Mouse (Mus musculus) layer of hippocampus, postnatal 25 days (tissue): Measurements from ENCODE around the gene Mpst. TPM values are rescaled to one million over a fixed set of nuclear protein-coding genes. Genes with fewer than 3 reads are reported as not detected.
A peak's percentile ranks its signal among the peaks of the same experiment; 100 is the strongest.

ENCODE experiments used
- DNase-seq, 2 experiments: peaks; one replicate each; pipeline ENCODE4 v3.0.0; 2022; ENCODE audit warnings: mixed read lengths in 2 of 2, low spot score in 1 of 2; ENCODE audit errors: extremely low spot score in 1 of 2
- total RNA-seq, 2 experiments: library from RNA; stranded (reverse); gene quantifications; 2 replicates each; pipeline ENCODE4 v1.2.3; 2021

Gene Mpst
- total RNA-seq, 2 experiments from 2014 or later = 33.6 to 39.4 TPM

DNA sequence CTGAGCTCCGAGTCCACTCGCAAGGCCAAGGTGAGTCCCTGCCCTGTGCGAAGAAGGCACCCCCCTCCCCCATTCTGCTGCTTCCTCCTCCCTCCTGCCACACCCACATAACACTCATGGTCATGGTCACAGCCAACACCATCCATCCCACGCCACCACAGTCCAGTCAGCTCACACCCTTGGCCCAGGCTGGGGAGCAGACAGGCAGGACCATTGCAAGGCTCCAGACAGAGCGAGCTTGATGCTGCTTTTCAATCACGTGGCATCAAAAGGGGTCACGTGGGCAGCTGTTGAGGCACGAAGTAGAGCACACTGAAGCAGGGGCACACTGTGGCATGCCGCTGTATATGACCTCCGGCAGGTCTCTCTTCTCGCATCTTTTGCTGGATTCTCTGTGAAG, 29.5 kb downstream of the Mpst start:
- no peak for DNase-seq

DNA sequence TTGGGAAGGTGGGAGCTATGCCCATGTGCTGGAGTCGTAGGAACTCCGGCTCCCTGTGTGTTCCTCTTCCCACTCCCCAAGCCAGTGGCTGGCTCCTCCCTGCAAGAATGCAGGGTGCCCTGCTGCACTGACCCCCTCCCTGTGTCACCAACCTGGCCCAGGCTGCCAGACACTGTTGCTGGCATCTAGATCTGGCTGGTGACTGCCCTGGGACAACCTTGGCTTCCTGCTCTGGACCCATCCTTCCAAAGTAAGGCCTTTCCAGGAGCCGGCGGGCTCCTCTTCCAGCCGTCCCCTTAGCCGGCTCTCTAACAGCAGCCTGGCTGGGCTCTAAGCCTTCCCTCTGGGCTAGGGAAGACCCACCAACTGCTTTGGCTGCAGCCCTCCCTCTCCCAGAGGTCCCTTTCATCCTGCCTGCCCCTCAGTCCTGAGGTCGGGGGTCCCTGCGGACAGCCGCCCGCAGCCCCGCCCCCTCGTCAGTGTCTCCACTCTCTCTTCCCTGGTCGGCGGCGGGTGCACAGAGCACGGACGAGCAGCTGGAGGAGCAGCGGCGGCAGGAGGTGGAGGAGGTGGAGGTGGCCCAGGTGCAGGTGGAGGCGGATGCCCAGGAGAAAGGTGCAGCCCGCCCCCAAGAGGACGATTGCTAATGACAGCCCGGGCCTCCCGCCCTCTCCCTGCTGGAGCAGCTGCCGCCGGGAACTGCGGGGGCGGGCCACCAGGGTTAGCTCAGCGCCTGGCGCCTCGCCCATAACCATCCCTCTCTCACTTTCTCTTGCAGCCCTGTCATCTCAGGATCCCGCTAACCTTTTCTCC, 30.4 kb downstream of the Mpst start:
- peak; percentile 80 to 81 for DNase-seq

DNA sequence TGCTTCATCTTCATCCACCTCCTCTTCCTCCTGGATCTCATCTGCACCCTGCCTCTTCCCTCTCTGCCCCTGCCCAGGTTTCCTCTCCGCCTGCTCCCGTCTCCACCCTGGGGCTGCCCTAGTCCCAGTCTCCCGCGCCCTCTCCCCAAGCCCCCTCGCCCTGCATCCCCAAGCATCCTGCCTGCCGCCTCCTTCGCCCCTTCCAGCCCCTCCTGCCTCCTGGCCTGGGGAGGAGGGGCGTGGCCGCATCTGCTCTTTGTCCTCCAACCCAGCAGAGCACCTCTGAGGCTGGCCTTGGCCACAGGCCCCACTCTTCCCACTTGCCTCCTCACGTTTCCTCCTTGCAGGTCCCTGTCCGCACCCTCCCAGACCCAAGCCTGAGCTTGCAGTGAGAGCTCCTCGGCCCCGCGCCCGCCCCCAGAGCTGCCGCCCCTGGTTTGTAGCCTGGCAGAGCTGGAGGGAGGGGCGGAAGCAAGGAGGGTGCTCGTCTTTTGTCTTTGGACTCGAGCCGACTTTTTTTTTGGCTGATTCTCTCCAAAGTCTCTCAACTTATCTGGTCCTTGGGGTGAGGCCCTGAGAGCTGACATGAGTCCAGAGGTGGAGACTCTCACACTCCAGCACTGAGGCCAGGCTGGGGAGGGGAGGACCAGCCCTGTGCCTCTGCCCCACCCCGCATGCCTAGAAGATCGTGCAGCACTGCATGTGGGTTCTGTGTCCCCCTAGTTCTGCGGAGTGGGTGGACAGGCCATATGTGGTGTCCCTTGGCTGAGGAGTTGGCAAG, 31.2 kb downstream of the Mpst start:
- no peak for DNase-seq

DNA sequence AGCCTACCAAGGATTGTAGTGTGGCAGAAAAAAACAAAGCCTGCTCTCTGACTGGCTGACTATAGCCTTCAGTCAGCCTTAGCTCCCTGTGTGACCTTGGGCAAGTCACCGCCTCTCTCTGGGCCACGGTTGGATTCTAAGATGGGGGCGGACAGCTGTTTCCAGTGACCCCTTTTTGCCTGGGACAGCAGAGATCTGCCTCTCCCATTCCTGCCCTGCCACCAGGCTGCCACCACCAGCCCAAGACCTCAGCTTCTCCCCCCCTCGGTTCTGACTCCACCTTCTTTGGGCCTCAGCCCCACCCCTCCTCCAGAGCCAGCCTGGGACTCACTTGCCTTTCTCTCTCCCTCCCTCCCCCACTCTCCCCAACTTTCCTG, 31.8 kb downstream of the Mpst start:
- no peak for DNase-seq

DNA sequence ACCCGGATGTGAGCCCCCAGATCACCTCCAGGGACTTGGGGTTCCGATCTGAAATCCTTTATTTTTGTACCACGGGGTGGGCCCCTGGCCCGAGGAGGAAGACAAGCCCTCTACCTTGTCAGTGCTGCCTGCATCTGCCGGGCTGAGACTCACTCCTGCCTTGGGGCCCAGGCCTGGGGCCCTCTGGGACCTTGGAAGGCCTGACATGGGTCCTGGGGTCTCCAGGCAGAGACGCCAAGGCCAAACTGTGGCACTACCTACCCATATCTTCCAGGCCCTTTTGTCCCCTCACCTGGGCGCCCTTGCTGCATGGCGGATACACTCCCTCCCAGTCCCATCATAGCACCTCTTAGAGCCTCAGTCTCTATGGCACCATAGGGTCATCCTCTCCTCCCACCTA, 32.3 kb downstream of the Mpst start:
- DNase-seq = no peak

DNA sequence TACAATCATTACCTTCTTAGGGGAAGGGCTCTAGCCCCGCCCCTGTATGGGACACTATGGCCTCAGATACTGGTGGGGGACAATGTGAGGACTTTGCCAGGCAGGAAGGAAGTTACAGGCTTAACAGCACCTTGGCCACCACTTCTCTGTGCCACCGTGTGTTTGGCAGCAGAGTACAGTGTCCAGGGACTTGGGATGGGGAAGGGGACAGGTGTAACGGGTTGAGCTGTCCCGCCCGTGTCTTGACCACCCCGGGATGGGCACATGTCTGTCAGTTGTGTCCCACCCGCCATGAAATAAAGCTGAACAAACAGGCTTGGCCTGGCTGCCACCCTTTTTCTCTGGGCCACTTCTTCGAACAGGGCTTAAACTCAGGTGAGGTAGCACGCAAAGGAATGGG, 32.8 kb downstream of the Mpst start:
- DNase-seq = no peak

DNA sequence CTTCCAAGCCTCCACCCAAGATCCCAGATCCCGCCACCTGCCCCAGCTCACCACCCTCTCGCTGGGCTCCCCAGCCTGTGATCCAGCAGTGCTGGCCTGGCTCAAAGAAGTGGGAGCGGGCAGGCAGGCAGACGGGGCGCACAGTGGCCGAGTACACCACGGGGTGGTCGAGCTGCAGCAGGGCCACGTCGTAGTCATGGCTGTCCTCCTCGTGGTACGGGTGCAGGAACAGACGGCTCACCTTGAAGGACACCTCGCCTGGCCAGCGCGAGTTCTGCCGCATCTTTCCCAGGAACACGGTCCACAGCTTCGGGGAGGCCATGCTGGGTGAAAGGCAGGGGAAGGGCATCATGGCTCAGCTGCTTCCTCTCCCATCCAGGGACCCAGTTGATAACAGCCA, 36.0 kb downstream of the Mpst start:
- no peak for DNase-seq

DNA sequence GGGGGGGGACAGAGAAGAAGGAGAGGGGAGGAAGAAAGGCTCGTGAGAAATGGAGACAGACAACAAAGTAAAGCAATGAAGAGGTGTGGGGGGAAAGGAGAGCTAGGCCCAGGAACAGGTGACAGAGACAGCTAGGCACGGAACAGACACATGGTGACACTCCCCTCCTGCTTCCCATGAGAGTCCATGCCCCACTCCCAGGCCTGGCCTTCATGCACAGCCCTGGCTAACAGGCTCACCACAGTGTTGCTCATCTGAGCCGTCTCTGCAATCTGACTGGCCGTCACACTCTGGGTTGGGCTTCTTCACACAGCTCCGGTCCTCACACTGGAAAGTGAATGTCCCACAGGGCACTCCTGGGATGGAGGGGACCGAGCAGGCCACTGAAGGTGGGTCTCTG, 37.6 kb downstream of the Mpst start:
- DNase-seq = no peak

DNA sequence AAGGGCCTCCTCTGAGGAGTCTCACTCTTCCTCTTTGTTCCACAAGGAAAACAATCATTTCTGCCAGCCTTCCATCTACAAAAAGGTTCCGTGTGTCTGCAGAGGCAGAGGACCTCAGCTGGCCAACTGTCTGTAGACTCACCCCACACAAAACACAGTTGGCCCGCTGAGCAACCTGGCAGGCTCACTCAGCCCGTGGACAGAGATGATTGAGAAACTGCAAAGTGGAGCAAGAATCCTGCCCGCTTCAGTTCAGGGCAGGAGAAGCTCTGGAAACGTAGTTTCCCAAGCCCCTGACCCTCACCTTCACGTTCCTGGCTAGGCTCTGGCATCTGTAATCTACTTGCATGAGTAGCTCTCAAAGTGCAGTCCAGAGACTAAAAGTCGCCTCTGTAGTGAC, 40.9 kb downstream of the Mpst start:
- DNase-seq = no peak

DNA sequence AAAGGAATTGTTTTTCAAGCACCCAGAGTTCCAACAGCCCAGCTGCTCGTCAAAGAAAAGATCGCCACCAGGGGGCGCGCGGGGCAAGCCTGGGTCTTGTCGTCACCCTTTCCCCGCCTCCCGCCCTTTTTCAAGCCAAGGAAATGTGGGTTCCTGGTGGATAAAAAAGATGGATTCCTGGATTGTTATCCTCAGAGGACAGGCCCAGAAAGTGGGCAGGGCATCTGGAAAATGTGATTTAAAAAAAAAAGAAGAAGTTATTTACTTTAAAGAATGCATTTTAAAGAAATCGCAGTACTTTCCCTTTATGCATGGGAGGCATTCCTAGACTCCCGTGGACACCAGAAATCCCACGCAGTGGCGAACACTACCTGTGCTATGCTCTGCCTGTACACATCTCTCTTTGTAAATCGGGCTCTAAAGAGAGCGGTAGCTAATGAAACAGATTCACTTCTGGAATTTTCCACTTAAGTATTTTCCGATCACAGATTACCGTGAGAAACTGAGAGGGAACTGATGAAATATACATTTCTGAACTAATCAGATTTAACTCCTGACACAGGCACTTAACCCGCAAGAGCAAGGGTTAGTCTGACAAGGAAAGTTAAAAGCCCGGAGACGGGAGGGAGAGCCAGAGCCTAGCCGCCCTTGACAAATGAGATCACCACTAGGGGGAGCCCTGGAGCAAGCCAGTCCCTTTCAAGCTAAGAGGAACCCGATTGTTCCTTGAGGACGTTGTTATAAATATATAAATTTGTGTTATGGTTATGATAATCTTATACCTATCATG, 41.7 kb downstream of the Mpst start:
- peak; percentile 97 to 100 for DNase-seq

DNA sequence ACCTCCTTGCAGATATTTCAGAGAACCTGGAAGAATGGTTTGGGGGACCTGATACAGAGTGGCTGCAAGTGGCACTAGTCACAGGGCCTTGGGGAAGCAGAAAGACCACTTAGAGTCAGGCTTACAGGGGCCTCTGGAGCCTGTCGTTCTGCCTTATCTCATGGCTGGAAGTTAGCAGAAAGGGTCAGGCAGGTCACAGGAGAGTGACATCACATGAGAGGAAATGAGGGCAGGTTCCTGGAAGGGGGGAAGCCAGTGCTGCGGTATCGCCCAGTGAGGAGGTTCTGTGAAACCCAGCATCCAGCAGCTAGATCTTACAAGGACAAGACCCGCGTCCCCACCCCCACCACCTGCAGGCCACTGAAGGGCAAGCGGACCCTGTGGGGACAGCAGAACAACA, 42.9 kb downstream of the Mpst start:
- no peak for DNase-seq

DNA sequence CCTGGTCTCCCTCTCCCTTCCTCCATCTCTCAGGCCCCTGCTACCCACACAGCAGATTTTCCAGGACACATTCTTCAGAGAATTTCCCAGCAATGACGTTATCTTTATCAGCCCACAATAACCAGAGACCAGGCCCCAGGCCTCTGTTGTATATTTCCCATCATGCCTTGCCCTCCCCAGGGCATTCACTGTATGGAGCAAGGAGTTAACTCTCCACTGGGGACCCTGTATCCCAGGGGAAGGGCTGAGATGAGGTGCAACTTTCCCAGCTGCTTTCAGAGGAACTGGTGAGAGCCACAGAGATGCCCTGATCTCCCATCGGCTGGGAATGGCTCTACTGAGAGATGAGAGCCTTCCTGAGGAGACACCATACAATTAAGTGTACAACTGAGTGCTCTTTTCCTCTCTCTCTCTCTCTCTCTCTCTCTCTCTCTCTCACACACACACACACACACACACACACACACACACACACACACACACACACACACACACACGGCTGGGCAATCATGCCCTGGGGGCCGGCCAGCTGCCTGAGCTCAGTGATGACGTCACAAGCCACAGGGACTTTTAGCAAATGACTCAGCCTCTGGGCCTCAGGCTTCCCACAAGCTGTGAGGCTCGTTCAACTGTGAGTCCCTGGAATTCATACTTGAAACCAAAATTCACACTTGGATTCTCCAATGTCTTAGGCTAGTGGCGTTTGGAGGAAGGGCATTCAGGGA, 43.6 kb downstream of the Mpst start:
- no peak for DNase-seq

DNA sequence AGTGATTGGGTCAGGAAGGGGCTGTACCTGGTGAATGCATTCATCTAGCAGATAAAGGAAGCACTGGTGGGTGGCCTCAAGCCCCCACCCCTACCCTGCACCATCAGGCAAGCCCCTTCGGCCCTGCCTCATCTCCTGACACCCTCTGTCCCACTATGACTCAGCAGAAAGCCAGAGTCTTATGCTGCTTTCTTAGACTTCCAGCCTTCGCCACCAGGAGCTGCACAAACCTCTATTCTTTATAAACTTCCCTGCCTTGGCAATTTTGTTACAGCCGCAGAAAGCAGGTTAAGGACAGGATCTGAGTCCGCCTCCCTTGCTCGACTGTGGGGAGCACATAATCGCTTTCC, 44.2 kb downstream of the Mpst start:
- no peak for DNase-seq

DNA sequence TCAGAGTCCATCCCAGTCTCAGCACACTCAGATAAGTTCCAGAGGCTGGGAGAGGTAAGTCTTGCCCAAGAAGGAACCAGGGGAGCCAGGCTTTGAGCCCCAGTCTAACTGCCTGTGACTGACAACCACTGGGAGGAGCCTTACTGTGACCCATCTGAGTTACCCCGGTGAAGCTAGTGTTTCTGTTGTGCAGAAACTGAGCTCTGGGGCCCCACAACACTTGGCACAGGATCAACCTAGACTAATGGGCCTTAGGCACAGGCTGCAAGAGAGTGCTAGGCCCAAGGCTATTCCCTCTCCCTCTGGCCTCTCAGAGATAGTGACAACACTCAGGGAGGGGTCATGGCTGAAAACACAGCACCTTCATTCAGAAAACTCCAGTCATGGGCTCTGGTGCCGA, 45.0 kb downstream of the Mpst start:
- DNase-seq = no peak

DNA sequence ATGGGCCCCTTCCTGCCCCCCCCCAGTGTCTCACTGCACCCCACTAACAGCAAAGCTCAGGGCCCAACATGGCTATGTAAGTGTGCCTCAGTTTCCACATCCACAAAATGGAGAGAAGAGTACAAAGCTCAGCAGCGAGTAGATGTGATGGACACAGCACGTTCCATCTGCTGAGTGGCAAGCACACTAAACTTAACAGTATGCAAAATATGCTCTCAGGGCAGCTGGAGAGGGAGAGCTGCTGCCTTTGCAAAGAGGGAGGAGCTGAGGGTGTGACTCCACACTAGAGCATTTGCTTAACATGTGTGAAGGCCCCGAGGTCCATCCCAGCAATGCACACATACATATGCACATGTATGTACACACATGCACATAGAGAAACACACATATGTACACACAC, 46.7 kb downstream of the Mpst start:
- no peak for DNase-seq

DNA sequence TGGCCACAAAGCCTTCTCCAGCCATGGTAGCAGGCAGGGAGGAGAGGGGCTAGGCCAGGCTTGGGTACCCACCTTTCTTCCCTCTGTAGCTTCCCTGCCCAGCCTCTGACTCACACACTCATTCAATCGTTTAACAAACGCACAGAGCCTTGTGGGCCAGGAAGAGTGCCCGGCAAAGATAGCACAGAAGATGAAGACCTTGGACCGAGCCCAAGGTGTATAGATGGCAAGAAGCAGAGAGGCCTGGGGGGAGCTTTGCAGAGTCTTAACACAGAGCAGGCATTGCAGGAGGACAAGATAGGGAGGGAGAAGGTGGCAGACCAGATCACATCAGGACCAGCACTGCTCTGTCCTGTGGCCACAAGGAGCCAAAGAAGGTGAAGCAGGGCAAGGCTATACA, 49.0 kb downstream of the Mpst start:
- DNase-seq = no peak

DNA sequence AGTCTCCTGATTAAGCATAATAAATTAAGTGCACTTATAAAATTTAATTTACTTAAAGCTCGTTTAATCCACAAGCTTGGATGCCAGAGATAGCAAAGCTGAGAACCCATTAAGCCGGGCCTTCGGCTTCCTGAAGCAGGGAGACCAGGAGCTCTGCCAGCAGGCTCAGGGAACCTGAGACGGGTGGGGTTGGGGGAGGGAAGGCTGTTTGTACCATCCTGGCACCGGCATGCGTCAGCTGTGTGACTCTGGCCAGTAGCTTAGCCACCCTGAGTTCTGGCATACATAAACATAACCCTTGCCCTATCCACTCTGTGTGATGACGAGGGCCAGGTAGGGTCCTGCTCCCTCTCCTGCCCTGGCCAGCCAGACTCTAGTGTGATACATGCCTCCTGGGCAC, 49.8 kb downstream of the Mpst start:
- no peak for DNase-seq

DNA sequence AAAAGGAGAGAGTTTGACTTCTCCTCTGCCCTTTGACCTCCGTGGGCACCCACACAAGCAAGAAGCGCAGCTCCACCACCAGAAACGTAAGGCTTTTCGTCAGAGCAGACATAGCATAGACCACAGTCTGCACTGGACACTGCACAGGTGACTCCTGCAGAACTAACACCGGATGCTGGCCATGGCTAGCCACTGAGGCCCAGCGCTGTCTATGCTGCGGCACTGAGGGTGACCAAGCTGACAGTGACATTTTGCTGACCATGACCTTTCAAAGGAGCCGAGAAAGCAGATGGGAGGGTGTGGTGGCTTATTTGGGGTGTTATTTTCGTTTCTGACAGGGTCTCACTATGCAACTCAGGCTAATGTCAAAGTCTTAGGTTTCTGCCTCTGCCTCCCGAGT, 51.0 kb downstream of the Mpst start:
- no peak for DNase-seq

DNA sequence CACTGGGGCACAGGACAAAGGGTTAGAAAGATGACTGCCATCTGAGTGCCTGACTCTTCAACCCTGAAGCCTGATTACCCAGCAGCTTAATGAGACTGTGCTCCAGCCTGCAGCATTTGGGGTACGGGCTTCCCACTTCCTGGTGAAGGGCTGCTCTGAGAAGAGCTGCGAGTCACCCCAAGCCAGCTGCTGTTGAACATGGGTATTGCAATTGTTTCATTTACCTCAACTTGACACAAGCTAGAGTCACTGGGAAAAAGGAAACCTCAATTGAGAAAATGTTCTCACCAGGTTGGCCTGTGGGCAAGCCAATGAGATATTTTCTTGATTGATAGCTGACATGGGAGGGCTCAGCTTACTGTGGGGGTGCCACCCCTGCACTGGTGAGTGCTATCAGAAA, 56.8 kb downstream of the Mpst start:
- no peak for DNase-seq
